Comparison of ENCODE assay signal across 11 mouse cellular contexts in genomic region chr11:3387482-3388196, GRCm38 (mm10). TPM values are rescaled to one million over a fixed set of nuclear protein-coding genes. Genes with fewer than 3 reads are reported as not detected.
DNase-seq lines count a peak whose midpoint lies in the region; ATAC-seq lines count a peak whose summit lies in the region.
"Had no signal": no experiment of that assay in that cellular context is flagged by ENCODE, and none has a peak within 500 bp of the region (broad histone marks: within the 10 kb centered on the region; RNA-seq: fewer than 3 reads in every experiment).

No protein-coding gene starts in this region.

- H3K4me3 ChIP-seq in hindbrain, embryonic 16.5 days (ENCODE audit: low read length), result no peak overlapping the region
- H3K4me3 ChIP-seq in hindbrain, embryonic 10.5 days, result no peak overlapping the region
- no peak overlapping the region for H3K4me3 ChIP-seq in intestine, embryonic 15.5 days (replicated peaks)
- no peak overlapping the region for H3K4me3 ChIP-seq in limb, embryonic 10.5 days
- H3K4me3 ChIP-seq: embryonic facial prominence, embryonic 15.5 days; limb, embryonic 13.5 days; midbrain, embryonic 12.5 days had no signal

- peak; percentile 4; the same call in 1 of the 2 replicates for ATAC-seq in hindbrain, embryonic 16.5 days
- ATAC-seq in intestine, embryonic 15.5 days, result peak; percentile 72

- no peak overlapping the region for H3K27ac ChIP-seq in hindbrain, embryonic 16.5 days (ENCODE audit: low read depth, low read length)
- no peak overlapping the region for H3K27ac ChIP-seq in hindbrain, embryonic 10.5 days
- no peak overlapping the region for H3K27ac ChIP-seq in intestine, embryonic 15.5 days
- H3K27ac ChIP-seq in limb, embryonic 10.5 days, result no peak overlapping the region
- H3K27ac ChIP-seq: embryonic facial prominence, embryonic 15.5 days; limb, embryonic 13.5 days; midbrain, embryonic 12.5 days had no signal

- no peaks in the 10 kb centered on the region for H3K27me3 ChIP-seq in hindbrain, embryonic 16.5 days (replicated peaks; ENCODE audit: control insufficient read depth, insufficient read depth, low read length)
- no peaks in the 10 kb centered on the region for H3K27me3 ChIP-seq in hindbrain, embryonic 10.5 days (ENCODE audit: insufficient read depth, poor library complexity, severe bottlenecking)
- H3K27me3 ChIP-seq in intestine, embryonic 15.5 days (replicated peaks), result no peaks in the 10 kb centered on the region
- no peaks in the 10 kb centered on the region for H3K27me3 ChIP-seq in limb, embryonic 10.5 days (ENCODE audit: low read depth, poor library complexity, severe bottlenecking)
- H3K27me3 ChIP-seq: embryonic facial prominence, embryonic 15.5 days; limb, embryonic 13.5 days; midbrain, embryonic 12.5 days had no signal

- no peaks in the 10 kb centered on the region for H3K4me1 ChIP-seq in hindbrain, embryonic 16.5 days (ENCODE audit: control insufficient read depth, insufficient read depth, low read depth, low read length)
- no peaks in the 10 kb centered on the region for H3K4me1 ChIP-seq in hindbrain, embryonic 10.5 days (replicated peaks)
- H3K4me1 ChIP-seq in intestine, embryonic 15.5 days (replicated peaks), result peaks cover 6% of the 10 kb centered on the region; the same call in 1 of the 2 replicates
- peaks cover 10% of the 10 kb centered on the region; the same call in 1 of the 2 replicates for H3K4me1 ChIP-seq in limb, embryonic 10.5 days
- H3K4me1 ChIP-seq: embryonic facial prominence, embryonic 15.5 days; midbrain, embryonic 12.5 days had no signal

- 84% methylated on average over 6 of the region's 6 CpGs for whole genome bisulfite sequencing in hindbrain, embryonic 16.5 days
- 86% methylated on average over 6 of the region's 6 CpGs for WGBS in hindbrain, embryonic 10.5 days
- WGBS in intestine, embryonic 15.5 days, result 60% methylated on average over 6 of the region's 6 CpGs
- 87% methylated on average over 6 of the region's 6 CpGs for WGBS in limb, embryonic 10.5 days

- H3K4me2 ChIP-seq in hindbrain, embryonic 16.5 days (ENCODE audit: low read length), result no peak overlapping the region
- H3K4me2 ChIP-seq in intestine, embryonic 15.5 days (replicated peaks), result no peak overlapping the region
- H3K4me2 ChIP-seq: embryonic facial prominence, embryonic 15.5 days; limb, embryonic 13.5 days; midbrain, embryonic 12.5 days had no signal

- H3K9me3 ChIP-seq in hindbrain, embryonic 16.5 days (ENCODE audit: control insufficient read depth, low read length), result no peaks in the 10 kb centered on the region
- 0 out of 2 replicates have a peak, but pooled peaks cover 6% of the 10 kb centered on the region for H3K9me3 ChIP-seq in hindbrain, embryonic 10.5 days
- no peaks in the 10 kb centered on the region for H3K9me3 ChIP-seq in intestine, embryonic 15.5 days
- no peaks in the 10 kb centered on the region for H3K9me3 ChIP-seq in limb, embryonic 10.5 days (replicated peaks)
- H3K9me3 ChIP-seq: embryonic facial prominence, embryonic 15.5 days; limb, embryonic 13.5 days; midbrain, embryonic 12.5 days had no signal

- H3K9ac ChIP-seq in hindbrain, embryonic 16.5 days (ENCODE audit: low read depth, low read length), result no peak overlapping the region
- no peak overlapping the region for H3K9ac ChIP-seq in intestine, embryonic 15.5 days
- H3K9ac ChIP-seq: embryonic facial prominence, embryonic 15.5 days; limb, embryonic 13.5 days; midbrain, embryonic 12.5 days had no signal

- DNase-seq in hindbrain, embryonic 10.5 days (ENCODE audit: low spot score), result no peak
- peak; percentile 49 for DNase-seq in lung, postnatal 36 days
- DNase-seq in lung, postnatal 4 days, result no peak
- peak; percentile 8 for DNase-seq in naive thymus-derived CD4-positive, alpha-beta T cell, adult 2 months (ENCODE audit: low read depth)
- DNase-seq in limb, embryonic 10.5 days (ENCODE audit: low spot score), result no peak
- DNase-seq in layer of hippocampus, adult 8-10 months (ENCODE audit: low spot score in 2 of 2), result no peak

- H3K36me3 ChIP-seq in hindbrain, embryonic 16.5 days (ENCODE audit: control insufficient read depth, insufficient read depth, low read length), result no peaks in the 10 kb centered on the region; the same call in 1 of the 2 replicates
- H3K36me3 ChIP-seq in hindbrain, embryonic 10.5 days, result peaks cover 57% of the 10 kb centered on the region
- peaks cover 7% of the 10 kb centered on the region; the same call in 1 of the 2 replicates for H3K36me3 ChIP-seq in intestine, embryonic 15.5 days
- peaks cover 10% of the 10 kb centered on the region for H3K36me3 ChIP-seq in limb, embryonic 10.5 days

RNA-seq across cellular contexts. Expression of gene Limk2, which starts 21.4 kb away (rescaled TPM):
- polyA plus RNA-seq in hindbrain, embryonic 16.5 days (2015; fragmentation: Nextera tagmentation; extraction: Ambion mirVana), result 159 and 164 TPM in 2 replicates
- 62.0 and 82.2 TPM in 2 replicates for polyA plus RNA-seq in hindbrain, embryonic 10.5 days (2016; fragmentation: Nextera tagmentation; extraction: Ambion mirVana)
- 60.1 and 64.0 TPM in 2 replicates for polyA plus RNA-seq in intestine, embryonic 15.5 days (2015; fragmentation: Nextera tagmentation; extraction: Ambion mirVana)
- polyA plus RNA-seq in limb, embryonic 10.5 days (2016; fragmentation: Nextera tagmentation; extraction: Ambion mirVana), result 45.2 and 54.6 TPM in 2 replicates
- total RNA-seq in layer of hippocampus, adult 8-10 months (2022), result 100 to 1,000 TPM in 3 of 4 experiments, 10 to 100 TPM in 1; 91.2 to 111 (median 105) TPM

RNA-seq across cellular contexts. Expression of gene Pik3ip1, which starts 57.4 kb away (rescaled TPM):
- polyA plus RNA-seq in hindbrain, embryonic 16.5 days (2015; fragmentation: Nextera tagmentation; extraction: Ambion mirVana), result 30.8 and 36.1 TPM in 2 replicates
- polyA plus RNA-seq in hindbrain, embryonic 10.5 days (2016; fragmentation: Nextera tagmentation; extraction: Ambion mirVana), result 9.3 and 9.4 TPM in 2 replicates
- 8.5 and 8.7 TPM in 2 replicates for polyA plus RNA-seq in intestine, embryonic 15.5 days (2015; fragmentation: Nextera tagmentation; extraction: Ambion mirVana)
- 5.9 and 8.5 TPM in 2 replicates for polyA plus RNA-seq in limb, embryonic 10.5 days (2016; fragmentation: Nextera tagmentation; extraction: Ambion mirVana)
- 10 to 100 TPM; 38.2 to 53.1 (median 46.4) TPM for total RNA-seq in layer of hippocampus, adult 8-10 months (2022)

Comparison
In these comparisons a context has a peak if more than half of its experiments do, and no peak if none do; other contexts are left out.
1. DNase-seq: peak in lung, postnatal 36 days (single experiment) and naive thymus-derived CD4-positive, alpha-beta T cell, adult 2 months (single experiment); none in hindbrain, embryonic 10.5 days (single experiment), lung, postnatal 4 days (0 of 2), limb, embryonic 10.5 days (single experiment) and layer of hippocampus, adult 8-10 months (0 of 2).